Mouse (Mus musculus) neural tube, embryonic 13.5 days (tissue): ENCODE results near the gene Exoc1. TPM values are rescaled to one million over a fixed set of nuclear protein-coding genes. Genes with fewer than 3 reads are reported as not detected.

Experiments used
- ATAC-seq: fragments of 200-750 bp; cut with Nextera tagmentation; 2 replicates; pipeline ENCODE4 v1.8.0; 2017; ENCODE audit warnings: low read depth, mild to moderate bottlenecking, moderate TSS enrichment, moderate library complexity
- H3K27ac ChIP-seq: fragments of 300-500 bp; sonication (generic); replicated peaks from 2 replicates; pipeline ENCODE4 v1.5.1; 2015; ENCODE audit warnings: moderate library complexity, mild to moderate bottlenecking, inconsistent platforms
- H3K27me3 ChIP-seq: fragments of 300-500 bp; sonication (generic); 2 replicates; pipeline ENCODE4 v1.6.1; 2015; ENCODE audit warnings: mild to moderate bottlenecking, inconsistent platforms
- H3K36me3 ChIP-seq: fragments of 300-500 bp; sonication (generic); 2 replicates; pipeline ENCODE4 v1.6.1; 2015; ENCODE audit warnings: mild to moderate bottlenecking, inconsistent platforms
- H3K4me1 ChIP-seq: fragments of 300-500 bp; sonication (generic); replicated peaks from 2 replicates; pipeline ENCODE4 v1.6.1; 2015; ENCODE audit warnings: inconsistent platforms
- H3K4me2 ChIP-seq: fragments of 300-500 bp; sonication (generic); 2 replicates; pipeline ENCODE4 v1.6.1; 2015; ENCODE audit warnings: inconsistent platforms, mild to moderate bottlenecking, moderate library complexity
- H3K4me3 ChIP-seq: fragments of 300-500 bp; sonication (generic); 2 replicates; pipeline ENCODE4 v1.5.1; 2015; ENCODE audit warnings: mild to moderate bottlenecking, inconsistent platforms
- H3K9ac ChIP-seq: fragments of 300-500 bp; sonication (generic); 2 replicates; pipeline ENCODE4 v1.6.1; 2015; ENCODE audit warnings: moderate library complexity, mild to moderate bottlenecking, inconsistent platforms
- H3K9me3 ChIP-seq: fragments of 300-500 bp; sonication (generic); 2 replicates; pipeline ENCODE4 v1.6.1; 2016; ENCODE audit warnings: inconsistent platforms
- WGBS: fragments of 180-500 bp; shearing (Covaris S2); methylation state at CpG from one replicate; pipeline ENCODE4 v1.1.7; 2015; 5-methylcytosine and 5-hydroxymethylcytosine counted together
- polyA plus RNA-seq: library from polyadenylated mRNA; unstranded; fragments of >200 nt; fragmentation: Nextera tagmentation; extraction: Ambion mirVana; gene quantifications from 2 replicates; pipeline ENCODE4 v1.2.1, GENCODE M21; 2015

The Exoc1 gene
- polyA plus RNA-seq, 1 experiment from 2014 or later, result 53.2 TPM

- Histone ChIP-seq H3K4me1 (no peaks in the 10 kb centered on the region), H3K4me2 (no peak overlapping the region), H3K4me3 (no peak overlapping the region), H3K9ac (no peak overlapping the region), H3K9me3 (no peaks in the 10 kb centered on the region), H3K36me3 (peaks cover 72% of the 10 kb centered on the region), H3K27ac (no peak overlapping the region), H3K27me3 (no peaks in the 10 kb centered on the region)
- WGBS, result 90% methylated on average over 8 of the region's 8 CpGs
- no peak for ATAC-seq
These were observed 86.2 kb downstream of the Exoc1 start for GRCm38 (mm10) chr5:76615276-76615675.

- Histone ChIP-seq H3K36me3 (peaks cover 63% of the 10 kb centered on the region), H3K4me2 (no peak overlapping the region), H3K27ac (no peak overlapping the region), H3K4me1 (no peaks in the 10 kb centered on the region), H3K4me3 (no peak overlapping the region), H3K9me3 (no peaks in the 10 kb centered on the region), H3K27me3 (no peaks in the 10 kb centered on the region), H3K9ac (no peak overlapping the region)
- ATAC-seq, result no peak
- WGBS, result 84% methylated on average over 2 of the region's 2 CpGs
These were observed 87.2 kb downstream of the Exoc1 start for GRCm38 (mm10) chr5:76616196-76616747.

- Histone ChIP-seq H3K9ac (no peak overlapping the region), H3K4me1 (no peaks in the 10 kb centered on the region), H3K27me3 (no peaks in the 10 kb centered on the region), H3K27ac (no peak overlapping the region), H3K4me2 (no peak overlapping the region), H3K36me3 (peaks cover 58% of the 10 kb centered on the region), H3K4me3 (no peak overlapping the region), H3K9me3 (no peaks in the 10 kb centered on the region)
- no peak for ATAC-seq
- WGBS, result 90% methylated on average over 7 of the region's 7 CpGs
These were observed 89.6 kb downstream of the Exoc1 start for GRCm38 (mm10) chr5:76618750-76619149.

Other genes with a start within 250 kb of the Exoc1 start
- 13.0 and 13.6 TPM in 2 replicates for gene Clock, start 224.5 kb upstream of the Exoc1 start, polyA plus RNA-seq
- gene Pdcl2, start 198.2 kb upstream of the Exoc1 start, polyA plus RNA-seq, result not detected in 2 replicates
- gene Nmu, start 165.5 kb upstream of the Exoc1 start, polyA plus RNA-seq, result 1.5 TPM in 2 replicates
- 11.6 and 15.5 TPM in 2 replicates for gene Gm7271, start 45.3 kb upstream of the Exoc1 start, polyA plus RNA-seq
- 3.6 and 5.1 TPM in 2 replicates for gene Cep135, start 59.4 kb downstream of the Exoc1 start, polyA plus RNA-seq
- 58.5 and 62.3 TPM in 2 replicates for gene C530008M17Rik, start 127.2 kb downstream of the Exoc1 start, polyA plus RNA-seq